In genomic region chr13:63347639-63348038, GRCm38 (mm10) we compare ENCODE assay signal across 17 mouse cellular contexts.
"Had no signal": no experiment of that assay in that cellular context is flagged by ENCODE, and none has a peak within 500 bp of the region (broad histone marks: within the 10 kb centered on the region; RNA-seq: fewer than 3 reads in every experiment).

No protein-coding gene starts in this region.

- ATAC-seq: liver, postnatal 0 days; lung, postnatal 0 days; midbrain, embryonic 13.5 days; midbrain, embryonic 15.5 days had no signal

- DNase-seq: liver, embryonic 13.5 days; liver, postnatal 0 days; lung, adult 2 months; lung, postnatal 14 days; lung, postnatal 36 days; right cerebral cortex, postnatal 14 days; thymus, adult 2 months; thymus, postnatal 25 days; thymus, postnatal 4 days had no signal

- H3K27ac ChIP-seq: liver, embryonic 13.5 days; liver, embryonic 15.5 days; lung, embryonic 15.5 days; macrophage; midbrain, embryonic 13.5 days; midbrain, embryonic 15.5 days; neural tube, embryonic 12.5 days had no signal

- H3K9ac ChIP-seq: liver, embryonic 13.5 days; liver, embryonic 15.5 days; liver, postnatal 0 days; lung, embryonic 15.5 days; midbrain, embryonic 13.5 days; midbrain, embryonic 15.5 days; neural tube, embryonic 12.5 days had no signal

- H3K4me1 ChIP-seq: liver, embryonic 13.5 days; lung, embryonic 15.5 days; midbrain, embryonic 13.5 days; midbrain, embryonic 15.5 days; neural tube, embryonic 12.5 days had no signal

- H3K36me3 ChIP-seq: liver, embryonic 13.5 days; liver, embryonic 15.5 days; lung, embryonic 15.5 days; midbrain, embryonic 13.5 days; midbrain, embryonic 15.5 days; neural tube, embryonic 12.5 days had no signal

- H3K4me3 ChIP-seq: liver, embryonic 13.5 days; liver, embryonic 15.5 days; lung, embryonic 15.5 days; megakaryocyte, embryonic 14.5 days; midbrain, embryonic 13.5 days; midbrain, embryonic 15.5 days; neural tube, embryonic 12.5 days had no signal

- H3K27me3 ChIP-seq: liver, embryonic 13.5 days; liver, embryonic 15.5 days; lung, embryonic 15.5 days; midbrain, embryonic 13.5 days; midbrain, embryonic 15.5 days; neural tube, embryonic 12.5 days had no signal

- H3K4me2 ChIP-seq: liver, embryonic 13.5 days; liver, embryonic 15.5 days; lung, embryonic 15.5 days; midbrain, embryonic 13.5 days; midbrain, embryonic 15.5 days; neural tube, embryonic 12.5 days had no signal

- H3K9me3 ChIP-seq: liver, embryonic 13.5 days; liver, embryonic 15.5 days; lung, embryonic 15.5 days; megakaryocyte, embryonic 14.5 days; midbrain, embryonic 13.5 days; midbrain, embryonic 15.5 days; neural tube, embryonic 12.5 days had no signal
